Mouse (Mus musculus) spleen, adult 10 weeks (tissue): Measurements from ENCODE around the gene Smim17. TPM values are rescaled to one million over a fixed set of nuclear protein-coding genes. Genes with fewer than 3 reads are reported as not detected.

Source experiments
- polyA plus RNA-seq: library from polyadenylated mRNA; stranded (reverse); fragments of 350-450 nt; fragmentation: Illumina TruSeq; extraction: RNeasy Lipid Tissue Mini Kit (QIAGEN cat#74804); gene quantifications from one replicate; pipeline ENCODE4 v1.2.3, GENCODE M21; 2015; ENCODE audit warnings: low replicate concordance; ENCODE audit not compliant: insufficient read depth

Gene Smim17
- polyA plus RNA-seq = not detected

GRCm38 (mm10) chr7:6397996-6398975 is at the start of gene Smim17:
Gene Smim17, plus strand, starts transcription at chr7:6398715.

GRCm38 (mm10) chr7:6363047-6363488 is 35.4 kb upstream of the Smim17 start, which contains the start of gene Zfp78:
Gene Zfp78, plus strand, starts transcription at chr7:6363280.

GRCm38 (mm10) chr7:6383044-6383455 is 15.5 kb upstream of the Smim17 start, which contains the start of gene Zfp28:
Gene Zfp28, plus strand, starts transcription at chr7:6383295.

GRCm38 (mm10) chr7:6410043-6410442 is 11.5 kb downstream of the Smim17 start, which contains the start of gene Gm20715:
Gene Gm20715, plus strand, starts transcription at chr7:6410277.

GRCm38 (mm10) chr7:6438388-6438787 is 39.9 kb downstream of the Smim17 start, which contains the start of gene Olfr1344:
Gene Olfr1344, plus strand, starts transcription at chr7:6438688.

GRCm38 (mm10) chr7:6455868-6456267 is 57.4 kb downstream of the Smim17 start, which contains the start of gene Olfr1336:
Gene Olfr1336, plus strand, starts transcription at chr7:6456168.

GRCm38 (mm10) chr7:6466951-6467350 is 68.4 kb downstream of the Smim17 start, which contains the start of gene Olfr1346:
Gene Olfr1346, plus strand, starts transcription at chr7:6467101.

Other genes starting within 250 kb of the Smim17 start
- gene Zfp787, start 242.7 kb upstream of the Smim17 start, polyA plus RNA-seq = 19.4 TPM
- gene Zfp444, start 226.5 kb upstream of the Smim17 start, polyA plus RNA-seq = 11.0 TPM
- not detected for gene Galp, start 201.6 kb upstream of the Smim17 start, polyA plus RNA-seq
- not detected for gene Zscan5b, start 176.4 kb upstream of the Smim17 start, polyA plus RNA-seq
- not detected for gene Epp13, start 146.0 kb upstream of the Smim17 start, polyA plus RNA-seq
- 6.6 TPM for gene Zfp667, start 112.1 kb upstream of the Smim17 start, polyA plus RNA-seq
- 4.1 TPM for gene Zfp583, start 67.4 kb upstream of the Smim17 start, polyA plus RNA-seq
- gene Gm3854, start 55.0 kb upstream of the Smim17 start, polyA plus RNA-seq = 0.54 TPM
- gene Zfp78, start 35.4 kb upstream of the Smim17 start, polyA plus RNA-seq = 6.7 TPM
- 10.9 TPM for gene Zfp28, start 15.4 kb upstream of the Smim17 start, polyA plus RNA-seq
- not detected for gene Gm20715, start 11.6 kb downstream of the Smim17 start, polyA plus RNA-seq
- not detected for gene Olfr1344, start 40.0 kb downstream of the Smim17 start, polyA plus RNA-seq
- not detected for gene Olfr1336, start 57.5 kb downstream of the Smim17 start, polyA plus RNA-seq
- not detected for gene Olfr1346, start 68.4 kb downstream of the Smim17 start, polyA plus RNA-seq
- gene Olfr5, start 88.2 kb downstream of the Smim17 start, polyA plus RNA-seq = not detected
- gene Olfr1347, start 101.0 kb downstream of the Smim17 start, polyA plus RNA-seq = not detected
- not detected for gene Olfr1348, start 110.0 kb downstream of the Smim17 start, polyA plus RNA-seq
- not detected for gene Olfr1349, start 124.2 kb downstream of the Smim17 start, polyA plus RNA-seq
- gene Olfr1350, start 166.1 kb downstream of the Smim17 start, polyA plus RNA-seq = not detected